Mouse (Mus musculus): ENCODE measurements around the gene Pde4b. TPM values are rescaled to one million over a fixed set of nuclear protein-coding genes. Genes with fewer than 3 reads are reported as not detected.

Gene Pde4b
- polyA plus RNA-seq, 1 experiment from 2014 or later = 12.5 TPM

GRCm38 (mm10) chr4:102577636-102578035 is 490.3 kb downstream of the Pde4b start:
- H3K27me3 ChIP-seq (ENCODE audit: control insufficient read depth, insufficient read depth, low read length) = no peaks in the 10 kb centered on the region
- no peak overlapping the region for H3K4me3 ChIP-seq (replicated peaks; ENCODE audit: low read length)
- no peaks in the 10 kb centered on the region for H3K9me3 ChIP-seq (replicated peaks; ENCODE audit: control insufficient read depth, low read length)
- no peak overlapping the region for H3K27ac ChIP-seq (ENCODE audit: low read length)
- H3K4me2 ChIP-seq (ENCODE audit: low read depth, low read length) = no peak overlapping the region
- H3K9ac ChIP-seq (ENCODE audit: low read length) = no peak overlapping the region
- no peaks in the 10 kb centered on the region for H3K36me3 ChIP-seq (ENCODE audit: control insufficient read depth, insufficient read depth, low read length)
- H3K4me1 ChIP-seq (ENCODE audit: control insufficient read depth, insufficient read depth, low read length) = peaks cover 7% of the 10 kb centered on the region
- ATAC-seq (ENCODE audit: insufficient read depth, low FRiP score) = 0 out of 2 replicates have a peak, but pooled peaks have one; percentile 21
- WGBS = 76% methylated on average over 14 of the region's 14 CpGs

DNA sequence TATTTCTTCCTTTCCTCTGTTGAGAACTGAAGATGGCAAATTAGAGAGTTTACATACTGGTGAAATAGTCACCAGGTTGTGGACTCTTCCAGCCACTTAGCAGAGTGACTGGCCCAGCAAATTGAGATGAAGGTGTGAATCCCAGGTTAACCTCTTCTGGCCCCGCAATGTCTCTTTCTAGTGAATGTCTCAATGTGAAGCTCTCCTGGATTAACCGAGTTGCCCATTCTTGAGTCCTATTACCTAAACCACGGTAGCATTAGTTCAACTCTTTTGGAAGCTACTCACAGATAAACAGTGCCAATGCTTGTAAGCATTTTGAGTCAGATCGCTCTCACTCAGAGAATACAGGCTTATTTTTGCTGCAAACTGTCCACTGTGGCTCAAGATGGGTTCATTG is 491.7 kb downstream of the Pde4b start:
- 79% methylated on average over 4 of the region's 4 CpGs for WGBS

GRCm38 (mm10) chr4:102579746-102580145 is 492.4 kb downstream of the Pde4b start:
- 40% methylated on average over 2 of the region's 2 CpGs for WGBS
- H3K4me3 ChIP-seq (replicated peaks; ENCODE audit: low read length) = no peak overlapping the region
- no peak overlapping the region for H3K27ac ChIP-seq (ENCODE audit: low read length)
- no peak overlapping the region for H3K9ac ChIP-seq (ENCODE audit: low read length)
- no peaks in the 10 kb centered on the region for H3K9me3 ChIP-seq (replicated peaks; ENCODE audit: control insufficient read depth, low read length)
- H3K4me1 ChIP-seq (ENCODE audit: control insufficient read depth, insufficient read depth, low read length) = peaks cover 3% of the 10 kb centered on the region; the same call in 1 of the 2 replicates
- no peaks in the 10 kb centered on the region for H3K27me3 ChIP-seq (ENCODE audit: control insufficient read depth, insufficient read depth, low read length)
- H3K4me2 ChIP-seq (ENCODE audit: low read depth, low read length) = no peak overlapping the region
- no peak for ATAC-seq (ENCODE audit: insufficient read depth, low FRiP score)
- no peaks in the 10 kb centered on the region for H3K36me3 ChIP-seq (ENCODE audit: control insufficient read depth, insufficient read depth, low read length)

More for the DNA sequence above, 491.7 kb downstream of the Pde4b start:
- Histone ChIP-seq H3K4me1 (ENCODE audit: control insufficient read depth, insufficient read depth, low read length) (peaks cover 3% of the 10 kb centered on the region; the same call in 1 of the 2 replicates), H3K9me3 (replicated peaks; ENCODE audit: control insufficient read depth, low read length) (no peaks in the 10 kb centered on the region), H3K4me2 (ENCODE audit: low read depth, low read length) (no peak overlapping the region), H3K27ac (ENCODE audit: low read length) (no peak overlapping the region), H3K27me3 (ENCODE audit: control insufficient read depth, insufficient read depth, low read length) (no peaks in the 10 kb centered on the region), H3K4me3 (replicated peaks; ENCODE audit: low read length) (no peak overlapping the region), H3K36me3 (ENCODE audit: control insufficient read depth, insufficient read depth, low read length) (no peaks in the 10 kb centered on the region), H3K9ac (ENCODE audit: low read length) (no peak overlapping the region)
- no peak for ATAC-seq (ENCODE audit: insufficient read depth, low FRiP score)

DNA sequence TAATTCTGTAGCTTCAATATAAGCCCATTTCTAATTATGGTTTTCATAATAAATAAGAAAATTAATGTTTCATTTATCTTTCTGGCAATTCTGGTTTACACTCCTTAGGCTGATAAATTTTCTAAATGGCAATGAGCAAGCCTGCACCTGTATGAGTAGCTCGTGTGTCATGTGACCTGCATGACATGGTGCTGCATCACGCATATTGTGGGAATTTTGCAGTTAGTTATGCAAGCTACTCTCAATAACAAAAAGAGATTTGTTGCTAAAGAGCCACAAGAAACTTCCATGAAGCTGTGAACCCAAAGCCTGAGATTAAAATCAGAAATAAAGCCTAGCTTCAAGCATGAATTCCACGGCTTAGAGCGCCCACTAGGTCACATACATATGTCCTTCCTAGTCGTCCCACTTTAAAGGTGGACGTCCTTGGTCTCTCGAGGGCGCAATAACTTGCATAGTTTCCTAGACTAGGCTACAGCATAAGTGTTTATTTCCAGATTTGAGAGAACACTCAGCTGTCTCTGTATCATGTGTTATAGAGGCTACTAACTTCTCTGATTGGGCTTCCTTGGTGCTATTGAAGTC is 494.9 kb downstream of the Pde4b start:
- ATAC-seq (ENCODE audit: insufficient read depth, low FRiP score) = no peak
- Histone ChIP-seq H3K9ac (ENCODE audit: low read length) (no peak overlapping the region), H3K4me3 (replicated peaks; ENCODE audit: low read length) (no peak overlapping the region), H3K4me1 (ENCODE audit: control insufficient read depth, insufficient read depth, low read length) (peaks cover 3% of the 10 kb centered on the region; the same call in 1 of the 2 replicates), H3K9me3 (replicated peaks; ENCODE audit: control insufficient read depth, low read length) (no peaks in the 10 kb centered on the region), H3K4me2 (ENCODE audit: low read depth, low read length) (no peak overlapping the region), H3K27ac (ENCODE audit: low read length) (no peak overlapping the region), H3K36me3 (ENCODE audit: control insufficient read depth, insufficient read depth, low read length) (no peaks in the 10 kb centered on the region), H3K27me3 (ENCODE audit: control insufficient read depth, insufficient read depth, low read length) (no peaks in the 10 kb centered on the region)
- WGBS = 79% methylated on average over 8 of the region's 8 CpGs

DNA sequence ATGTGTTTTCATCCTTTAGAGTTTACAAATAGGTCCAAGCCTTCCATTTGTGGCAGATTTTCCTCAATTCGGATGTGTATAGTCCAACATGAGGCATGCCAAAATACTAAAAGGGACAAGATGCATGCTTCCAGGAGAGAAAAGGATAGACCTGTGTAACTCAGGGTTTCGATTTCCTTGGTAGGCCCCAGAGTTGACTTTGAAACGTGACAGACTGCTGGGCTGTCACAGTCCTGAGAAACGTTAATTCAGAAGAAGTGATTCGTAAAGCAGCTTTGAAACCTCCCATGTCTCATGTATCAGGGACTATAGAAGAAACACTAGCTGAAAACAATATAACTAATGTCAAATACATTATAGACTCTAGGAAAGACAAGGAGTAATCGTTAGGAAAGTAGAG is 495.6 kb downstream of the Pde4b start:
- H3K4me1 ChIP-seq (ENCODE audit: control insufficient read depth, insufficient read depth, low read length) = 0 out of 2 replicates have a peak, but pooled peaks cover 3% of the 10 kb centered on the region
- no peaks in the 10 kb centered on the region for H3K9me3 ChIP-seq (replicated peaks; ENCODE audit: control insufficient read depth, low read length)
- 73% methylated on average over 6 of the region's 6 CpGs for WGBS
- no peaks in the 10 kb centered on the region for H3K27me3 ChIP-seq (ENCODE audit: control insufficient read depth, insufficient read depth, low read length)
- no peaks in the 10 kb centered on the region for H3K36me3 ChIP-seq (ENCODE audit: control insufficient read depth, insufficient read depth, low read length)
- H3K4me2 ChIP-seq (ENCODE audit: low read depth, low read length) = no peak overlapping the region
- H3K4me3 ChIP-seq (replicated peaks; ENCODE audit: low read length) = no peak overlapping the region
- no peak overlapping the region for H3K9ac ChIP-seq (ENCODE audit: low read length)
- no peak for ATAC-seq (ENCODE audit: insufficient read depth, low FRiP score)
- no peak overlapping the region for H3K27ac ChIP-seq (ENCODE audit: low read length)

DNA sequence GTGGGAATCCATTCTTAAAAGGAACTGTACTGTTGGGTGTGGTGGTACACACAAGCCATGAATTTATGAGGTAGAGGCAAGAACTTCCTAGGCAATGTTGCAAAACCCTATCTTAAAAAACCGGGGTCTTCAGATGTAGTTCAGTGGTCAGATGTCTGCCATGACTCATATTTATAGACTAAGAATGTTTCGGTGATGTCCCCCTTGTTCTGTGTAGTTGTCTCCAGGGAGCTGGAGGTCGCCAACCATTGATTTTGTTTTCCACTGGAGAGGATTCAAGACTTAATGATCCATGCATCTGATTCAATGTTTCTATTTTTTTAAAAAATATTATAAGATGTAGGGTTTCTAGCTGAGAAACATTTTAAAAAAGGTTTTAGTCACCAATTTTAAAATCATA is 496.1 kb downstream of the Pde4b start:
- Histone ChIP-seq H3K27ac (ENCODE audit: low read length) (no peak overlapping the region), H3K9me3 (replicated peaks; ENCODE audit: control insufficient read depth, low read length) (no peaks in the 10 kb centered on the region), H3K27me3 (ENCODE audit: control insufficient read depth, insufficient read depth, low read length) (no peaks in the 10 kb centered on the region), H3K9ac (ENCODE audit: low read length) (no peak overlapping the region), H3K4me3 (replicated peaks; ENCODE audit: low read length) (no peak overlapping the region), H3K4me2 (ENCODE audit: low read depth, low read length) (no peak overlapping the region), H3K36me3 (ENCODE audit: control insufficient read depth, insufficient read depth, low read length) (no peaks in the 10 kb centered on the region), H3K4me1 (ENCODE audit: control insufficient read depth, insufficient read depth, low read length) (0 out of 2 replicates have a peak, but pooled peaks cover 3% of the 10 kb centered on the region)
- WGBS = 85% methylated on average over 3 of the region's 3 CpGs
- no peak for ATAC-seq (ENCODE audit: insufficient read depth, low FRiP score)

DNA sequence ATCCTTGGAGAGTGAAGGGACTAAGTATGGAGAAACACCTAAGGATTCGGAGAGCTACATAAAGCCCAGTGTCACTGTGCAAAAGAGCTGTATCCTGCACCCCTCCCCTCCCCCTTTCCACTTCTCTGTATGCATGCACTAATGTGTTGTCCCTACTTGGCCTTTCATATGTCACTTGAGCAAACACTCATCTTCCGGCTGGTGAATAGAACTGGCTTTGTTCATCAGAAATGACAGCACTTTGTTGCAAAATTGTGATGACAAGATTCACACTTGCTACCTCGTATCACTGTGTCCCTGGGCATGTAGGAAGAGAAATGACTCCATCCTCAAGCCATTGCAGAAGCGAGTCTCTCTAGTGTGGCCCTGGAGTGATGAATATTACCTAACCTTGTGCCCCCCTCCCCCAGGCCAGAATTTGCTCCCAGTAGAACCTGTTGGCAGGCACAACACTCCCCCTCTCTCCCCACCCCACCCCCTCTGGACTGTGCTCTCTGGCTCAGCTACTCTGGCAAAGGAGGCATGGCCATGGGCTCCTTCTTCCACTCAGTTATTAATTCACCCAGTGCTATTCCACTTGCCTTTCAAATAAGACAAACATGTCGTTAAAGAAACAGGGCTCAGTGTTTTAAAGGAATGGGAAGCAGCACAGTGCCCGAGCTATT is 497.4 kb downstream of the Pde4b start:
- ATAC-seq (ENCODE audit: insufficient read depth, low FRiP score) = 0 out of 2 replicates have a peak, but pooled peaks have one; percentile 47
- Histone ChIP-seq H3K27me3 (ENCODE audit: control insufficient read depth, insufficient read depth, low read length) (no peaks in the 10 kb centered on the region), H3K4me2 (ENCODE audit: low read depth, low read length) (no peak overlapping the region), H3K4me3 (replicated peaks; ENCODE audit: low read length) (no peak overlapping the region), H3K9me3 (replicated peaks; ENCODE audit: control insufficient read depth, low read length) (no peaks in the 10 kb centered on the region), H3K9ac (ENCODE audit: low read length) (no peak overlapping the region), H3K4me1 (ENCODE audit: control insufficient read depth, insufficient read depth, low read length) (peaks cover 11% of the 10 kb centered on the region), H3K36me3 (ENCODE audit: control insufficient read depth, insufficient read depth, low read length) (no peaks in the 10 kb centered on the region), H3K27ac (ENCODE audit: low read length) (no peak overlapping the region)
- 42% methylated on average over 6 of the region's 6 CpGs for WGBS

DNA sequence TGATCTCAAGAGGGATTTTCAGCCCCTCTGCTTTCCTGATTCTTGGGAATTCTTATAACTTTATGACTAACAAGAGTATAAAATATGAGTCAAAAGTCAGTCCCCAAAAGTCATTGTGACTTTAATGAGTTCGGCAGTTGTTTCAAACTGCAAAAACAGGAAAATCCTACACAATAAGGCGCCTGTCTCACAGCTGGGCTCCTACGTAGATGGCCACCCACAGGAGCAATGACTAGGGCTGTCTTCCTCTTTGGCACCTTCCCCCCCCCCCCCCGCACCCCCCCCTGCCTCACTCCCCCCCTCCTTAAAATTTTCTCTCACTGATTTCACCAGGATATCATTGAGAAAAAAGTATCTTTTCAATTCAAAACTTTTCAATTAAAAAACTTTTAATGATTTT is 498.2 kb downstream of the Pde4b start:
- H3K4me3 ChIP-seq (replicated peaks; ENCODE audit: low read length) = no peak overlapping the region
- H3K9ac ChIP-seq (ENCODE audit: low read length) = no peak overlapping the region
- 0 out of 2 replicates have a peak overlapping the region, but pooled peaks have one; percentile 23 for H3K27ac ChIP-seq (ENCODE audit: low read length)
- no peaks in the 10 kb centered on the region for H3K27me3 ChIP-seq (ENCODE audit: control insufficient read depth, insufficient read depth, low read length)
- peaks cover 12% of the 10 kb centered on the region for H3K4me1 ChIP-seq (ENCODE audit: control insufficient read depth, insufficient read depth, low read length)
- no peak overlapping the region for H3K4me2 ChIP-seq (ENCODE audit: low read depth, low read length)
- WGBS = 72% methylated on average over 3 of the region's 4 CpGs
- H3K9me3 ChIP-seq (replicated peaks; ENCODE audit: control insufficient read depth, low read length) = no peaks in the 10 kb centered on the region
- no peak for ATAC-seq (ENCODE audit: insufficient read depth, low FRiP score)
- no peaks in the 10 kb centered on the region for H3K36me3 ChIP-seq (ENCODE audit: control insufficient read depth, insufficient read depth, low read length)

DNA sequence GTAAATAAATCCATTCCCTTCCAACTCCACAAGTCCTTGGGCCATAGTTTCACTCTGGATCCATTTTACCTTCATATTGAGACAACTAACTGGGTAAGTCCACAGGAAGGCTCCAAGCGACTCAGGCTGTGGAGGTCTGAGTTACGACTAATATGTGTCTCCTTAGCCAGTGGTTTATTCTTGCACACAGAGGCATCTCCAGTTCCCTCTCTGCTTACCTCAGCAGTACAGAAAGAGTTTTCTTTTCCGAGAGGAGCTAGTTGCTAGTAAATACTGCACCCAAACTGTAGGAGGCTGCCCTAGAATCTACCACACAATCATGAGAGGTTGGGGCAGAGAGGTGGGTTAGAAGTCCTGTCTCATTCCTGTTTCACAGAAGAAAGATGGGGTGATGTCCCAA is 499.4 kb downstream of the Pde4b start:
- 88% methylated on average over 3 of the region's 3 CpGs for WGBS
- peaks cover 12% of the 10 kb centered on the region for H3K4me1 ChIP-seq (ENCODE audit: control insufficient read depth, insufficient read depth, low read length)
- no peak for ATAC-seq (ENCODE audit: insufficient read depth, low FRiP score)

More for the DNA sequence above, 499.4 kb downstream of the Pde4b start:
- Histone ChIP-seq H3K27me3 (ENCODE audit: control insufficient read depth, insufficient read depth, low read length) (no peaks in the 10 kb centered on the region), H3K9ac (ENCODE audit: low read length) (no peak overlapping the region), H3K9me3 (replicated peaks; ENCODE audit: control insufficient read depth, low read length) (no peaks in the 10 kb centered on the region), H3K4me2 (ENCODE audit: low read depth, low read length) (no peak overlapping the region), H3K4me3 (replicated peaks; ENCODE audit: low read length) (no peak overlapping the region), H3K36me3 (ENCODE audit: control insufficient read depth, insufficient read depth, low read length) (no peaks in the 10 kb centered on the region), H3K27ac (ENCODE audit: low read length) (no peak overlapping the region)
